In the genomic region with DNA sequence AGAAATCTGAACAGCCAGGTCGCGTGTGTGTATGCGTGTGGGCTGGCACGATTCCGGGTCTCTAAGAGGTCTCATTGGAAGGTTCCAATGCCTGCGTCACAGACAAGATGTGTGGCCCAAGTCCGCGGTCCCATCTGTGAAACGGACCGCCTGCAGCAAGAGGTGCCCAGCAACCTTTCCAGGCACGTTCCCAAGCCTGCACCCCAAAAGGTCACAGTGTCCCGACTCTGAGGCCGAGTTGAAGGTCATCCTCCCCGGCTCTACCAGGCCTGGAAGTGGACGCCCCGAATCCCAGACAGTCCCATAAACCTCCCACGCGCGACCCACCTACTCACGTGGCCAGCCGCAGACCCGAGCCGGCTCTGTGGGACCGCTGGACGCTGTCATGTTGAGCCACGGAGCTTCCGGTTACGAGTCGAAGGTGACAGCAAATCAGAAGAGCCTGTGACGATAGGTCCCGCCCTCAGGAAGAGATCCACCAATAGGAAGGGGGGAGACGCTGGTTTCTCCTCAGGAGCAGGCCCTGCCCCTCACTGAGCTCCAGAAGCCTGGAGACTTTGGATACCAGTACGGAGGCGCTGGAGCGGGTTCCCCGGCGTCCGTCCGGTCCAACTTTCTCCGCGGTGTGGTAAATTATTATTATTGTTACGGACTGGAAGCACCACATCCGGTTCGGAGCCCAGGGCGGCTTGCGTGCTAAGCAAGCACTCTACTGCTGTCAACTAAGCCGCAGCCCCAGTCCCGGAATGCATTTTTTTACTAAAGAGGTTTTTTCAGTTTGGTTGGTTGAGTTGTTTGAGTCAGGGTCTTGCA, we compare ENCODE assay signal across 8 mouse cellular contexts. TPM values are rescaled to one million over a fixed set of nuclear protein-coding genes. Genes with fewer than 3 reads are reported as not detected.
A peak's percentile ranks its signal among the peaks of the same experiment; 100 is the strongest.
DNase-seq lines count a peak whose midpoint lies in the region; ATAC-seq and TF ChIP-seq lines count a peak whose summit lies in the region.

A gene (minus strand): TSS at position 417 of the 813 bp plus-strand sequence.

- H3K36me3 ChIP-seq in hindbrain, embryonic 13.5 days: peaks cover 4% of the 10 kb centered on the region

- no peaks in the 10 kb centered on the region for H3K9me3 ChIP-seq in hindbrain, embryonic 13.5 days

- H3K9ac ChIP-seq in hindbrain, embryonic 13.5 days: peak within 1 kb of the TSS; percentile 75

- peaks cover 25% of the 10 kb centered on the region for H3K4me1 ChIP-seq in hindbrain, embryonic 13.5 days (replicated peaks)

- in situ Hi-C loops in Patski (cut with MboI; ENCODE audit: low pct_unique_long_range_greater_than_20kb): no loop called here

- WGBS in hindbrain, embryonic 13.5 days: under 1% methylated on average over 48 of the region's 48 CpGs

- CTCF ChIA-PET in Patski (lab: Charles Lee): interaction anchor here (0.6 to 1.2 kb wide), 4 partner anchors 11 to 33 kb away, joined by 3 to 4 read pairs (median 3); no protein-coding TSS in a partner anchor

- TF ChIP-seq CTCF in Patski (IDR thresholded peaks at IDR 0.05): no peak

- H3K4me3 ChIP-seq in hindbrain, embryonic 13.5 days: peak within 1 kb of the TSS; percentile 69

- peak; percentile 99 for ATAC-seq in Patski
- ATAC-seq in hindbrain, embryonic 13.5 days (ENCODE audit: low FRiP score): peak; percentile 98

- POLR2A ChIA-PET in Patski (lab: Charles Lee): interaction anchor here (0.6 to 1.0 kb wide), 6 partner anchors 14 to 1073 kb away, joined by 3 to 5 read pairs (median 3); no protein-coding TSS in a partner anchor

- H3K4me2 ChIP-seq in hindbrain, embryonic 13.5 days: peak within 1 kb of the TSS; percentile 77

- DNase-seq in Patski (ENCODE audit: low read depth, low spot score): no peak
- peak; percentile 94 to 96 for DNase-seq in cerebellum, postnatal 14 days
- DNase-seq in frontal cortex, postnatal 14 days (ENCODE audit: low spot score in 2 of 2): peak; percentile 93 to 94
- DNase-seq in layer of hippocampus, postnatal 25 days (ENCODE audit: extremely low spot score in 1 of 2, low spot score in 1 of 2): peak; percentile 76 to 83
- peak; percentile 97 for DNase-seq in lung, postnatal 25 days (ENCODE audit: low spot score)
- DNase-seq in retina, embryonic 14.5 days (ENCODE audit: low spot score): peak; percentile 98
- peak; percentile 89 for DNase-seq in thymus, postnatal 4 days

- H3K27ac ChIP-seq in hindbrain, embryonic 13.5 days: peak within 1 kb of the TSS; percentile 76

- H3K27me3 ChIP-seq in Patski: no peaks in the 10 kb centered on the region
- H3K27me3 ChIP-seq in hindbrain, embryonic 13.5 days: no peaks in the 10 kb centered on the region

RNA-seq across cellular contexts. Expression of the gene that starts here (rescaled TPM):
- polyA plus RNA-seq in Patski (2021): 44.3 TPM
- polyA plus RNA-seq in hindbrain, embryonic 13.5 days (2015; fragmentation: Nextera tagmentation; extraction: Ambion mirVana): 53.5 and 56.5 TPM in 2 replicates
- total RNA-seq in layer of hippocampus, postnatal 25 days (2021): 10 to 100 TPM; 45.6 to 45.8 TPM
